Mouse (Mus musculus) layer of hippocampus, adult 18-20 months (tissue): Measurements from ENCODE around the gene Rgp1. TPM values are rescaled to one million over a fixed set of nuclear protein-coding genes. Genes with fewer than 3 reads are reported as not detected.

Experiments
- DNase-seq, 2 experiments: peaks; one replicate each; pipeline ENCODE4 v3.0.0; 2022; ENCODE audit warnings: low spot score in 2 of 2
- microRNA-seq, 2 experiments: library from miRNA; unstranded; fragments of <30 nt; microRNA quantifications; one replicate each; pipeline ENCODE4 v1.2.0; 2021
- total RNA-seq, 2 experiments: library from RNA; stranded (reverse); gene quantifications; 2 replicates each; pipeline ENCODE4 v1.2.3; 2021

The Rgp1 gene
- total RNA-seq, 2 experiments from 2014 or later = 43.6 to 48.0 TPM

DNA sequence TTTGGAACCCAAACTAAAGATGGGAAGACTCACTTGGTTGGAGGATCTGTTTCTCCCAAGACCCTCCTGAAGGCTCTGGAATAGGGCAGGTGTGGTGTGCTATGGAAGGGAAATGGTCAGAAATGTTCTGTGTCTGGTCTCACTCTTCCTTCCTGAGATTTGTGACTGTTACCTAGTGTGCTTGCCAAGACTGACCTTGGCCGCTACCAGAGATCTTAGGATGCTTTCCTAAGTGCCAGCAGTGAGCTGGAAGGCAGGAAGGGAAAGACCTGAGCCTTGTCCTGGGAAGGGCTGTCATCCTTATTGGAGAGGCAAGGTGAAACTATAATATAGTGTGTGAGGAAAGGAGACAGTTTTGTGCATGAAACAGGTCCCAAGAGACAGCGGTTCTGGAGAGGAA is 55.2 kb downstream of the Rgp1 start:
- no peak for DNase-seq

GRCm38 (mm10) chr4:43634621-43635374 is 56.3 kb downstream of the Rgp1 start:
- no peak for DNase-seq

- no peak for DNase-seq
These were observed 58.2 kb downstream of the Rgp1 start for GRCm38 (mm10) chr4:43636751-43637150.

Small RNA genes lying within 50 kb of the gene (microRNA-seq; reads per million reads assigned to microRNA genes)
- gene Gm25262 = 0 reads per million in 2 experiments

Other genes starting within 250 kb of the Rgp1 start
- 100 to 1,000 TPM; 119 to 124 TPM for gene Rusc2, start 196.7 kb upstream of the Rgp1 start, total RNA-seq
- under 1 TPM; 0.54 to 0.81 TPM for gene Fam166b, start 149.6 kb upstream of the Rgp1 start, total RNA-seq
- gene Tesk1, start 136.8 kb upstream of the Rgp1 start, total RNA-seq = 10 to 100 TPM; 83.3 to 89.9 TPM
- gene Cd72, start 124.1 kb upstream of the Rgp1 start, total RNA-seq = not detected
- not detected for gene Sit1, start 95.0 kb upstream of the Rgp1 start, total RNA-seq
- 10 to 100 TPM; 27.7 to 29.3 TPM for gene Ccdc107, start 85.8 kb upstream of the Rgp1 start, total RNA-seq
- gene Arhgef39, start 79.0 kb upstream of the Rgp1 start, total RNA-seq = not detected
- gene Car9, start 71.7 kb upstream of the Rgp1 start, total RNA-seq = not detected
- gene Tpm2, start 55.0 kb upstream of the Rgp1 start, total RNA-seq = 1 to 10 TPM; 4.2 to 4.8 TPM
- gene Creb3, start 16.4 kb upstream of the Rgp1 start, total RNA-seq = 10 to 100 TPM; 67.4 to 74.5 TPM
- 10 to 100 TPM; 35.8 to 42.1 TPM for gene Tln1, start 16.0 kb upstream of the Rgp1 start, total RNA-seq
- 10 to 100 TPM; 58.8 to 65.2 TPM for gene Gba2, start 158 bp downstream of the Rgp1 start, total RNA-seq
- not detected for gene Msmp, start 5.8 kb downstream of the Rgp1 start, total RNA-seq
- 10 to 100 TPM; 47.2 to 52.7 TPM for gene Npr2, start 53.2 kb downstream of the Rgp1 start, total RNA-seq
- 1 to 10 TPM; 1.4 to 2.3 TPM for gene Spag8, start 74.9 kb downstream of the Rgp1 start, total RNA-seq
- gene Hint2, start 77.8 kb downstream of the Rgp1 start, total RNA-seq = 10 to 100 TPM; 31.3 to 36.7 TPM
- gene Tmem8b, start 90.3 kb downstream of the Rgp1 start, total RNA-seq = 10 to 100 TPM; 68.2 to 72.1 TPM
- 1 to 10 TPM; 1.5 to 1.8 TPM for gene Fam221b, start 90.4 kb downstream of the Rgp1 start, total RNA-seq
- not detected for gene Olfr70, start 122.1 kb downstream of the Rgp1 start, total RNA-seq
- gene Olfr71, start 131.5 kb downstream of the Rgp1 start, total RNA-seq = not detected
- 1 to 10 TPM in 1 of 2 experiments, under 1 TPM in 1; 0.79 to 1.6 TPM for gene Hrct1, start 148.5 kb downstream of the Rgp1 start, total RNA-seq
- gene Spaar, start 151.3 kb downstream of the Rgp1 start, total RNA-seq = 1 to 10 TPM in 1 of 2 experiments, under 1 TPM in 1; 0.58 to 1.3 TPM
- not detected for gene Olfr159, start 192.3 kb downstream of the Rgp1 start, total RNA-seq
- not detected for gene Olfr156, start 245.2 kb downstream of the Rgp1 start, total RNA-seq